Mouse (Mus musculus) testis, postnatal 14 days (tissue): ENCODE measurements around the gene Tfap2d.

Experiments
- DNase-seq: peaks from one replicate; pipeline ENCODE4 v3.0.0; 2021; ENCODE audit warnings: low spot score

The Tfap2d gene

DNA sequence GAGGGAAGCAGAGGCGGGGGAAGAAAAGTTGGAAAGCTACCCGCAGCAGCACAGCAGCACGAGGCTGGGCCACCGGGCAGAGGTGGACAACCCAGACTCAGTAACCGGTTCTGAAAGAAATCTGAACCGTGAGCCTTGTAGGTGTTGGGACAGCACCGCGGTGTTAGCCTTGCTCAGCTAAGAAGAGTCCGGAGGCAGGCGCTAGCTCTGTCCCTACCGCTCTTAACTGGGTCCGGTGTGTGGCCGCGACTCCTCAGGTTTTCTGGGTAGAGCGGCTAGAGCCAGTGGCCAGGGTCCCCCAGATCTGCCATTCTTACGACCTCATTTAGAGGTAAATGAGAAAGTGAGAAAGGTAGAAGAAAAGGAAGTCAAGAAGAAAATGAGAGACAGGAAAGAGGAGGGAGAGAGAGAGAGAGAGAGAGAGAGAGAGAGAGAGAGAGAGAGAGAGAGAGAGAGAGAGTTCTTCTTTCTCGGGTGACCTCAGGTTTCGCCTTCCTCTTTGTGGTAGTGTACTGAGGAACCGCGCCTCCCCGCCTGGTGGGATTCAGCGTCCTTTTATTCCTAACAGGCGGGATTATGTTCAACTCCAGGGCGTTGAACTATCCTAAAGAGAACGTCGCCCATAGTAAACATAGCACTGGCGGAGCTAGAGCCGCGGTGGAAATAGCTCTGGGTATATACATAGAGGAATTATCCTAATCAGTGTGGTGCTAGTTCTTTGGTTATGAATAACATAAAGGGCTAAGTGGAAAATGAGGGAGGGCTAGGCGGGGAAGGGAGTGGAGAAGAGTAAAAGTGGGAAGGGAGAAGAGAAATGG, 107.6 kb downstream of the Tfap2d start:
- DNase-seq: no peak

DNA sequence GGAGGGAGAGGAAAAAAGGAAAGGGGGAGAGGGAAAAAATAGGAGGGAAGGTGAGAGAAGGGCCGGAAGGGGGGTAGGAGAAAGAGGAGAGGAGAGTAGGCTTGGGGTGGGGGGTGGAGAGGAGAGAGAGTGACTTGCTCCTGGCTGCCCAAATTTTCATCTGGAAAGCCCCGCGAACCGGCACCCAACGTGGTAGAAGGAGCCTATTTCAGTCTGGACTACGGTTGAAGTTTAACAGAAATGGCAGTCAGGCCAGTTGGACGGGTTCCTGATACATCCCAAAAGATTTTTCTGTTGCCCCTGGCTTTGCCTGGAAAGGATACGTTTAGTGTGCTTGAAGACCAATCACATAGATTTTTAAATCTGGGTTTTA, 108.2 kb downstream of the Tfap2d start:
- DNase-seq: no peak

GRCm38 (mm10) chr1:19211546-19212154, 108.8 kb downstream of the Tfap2d start:
- no peak for DNase-seq

DNA sequence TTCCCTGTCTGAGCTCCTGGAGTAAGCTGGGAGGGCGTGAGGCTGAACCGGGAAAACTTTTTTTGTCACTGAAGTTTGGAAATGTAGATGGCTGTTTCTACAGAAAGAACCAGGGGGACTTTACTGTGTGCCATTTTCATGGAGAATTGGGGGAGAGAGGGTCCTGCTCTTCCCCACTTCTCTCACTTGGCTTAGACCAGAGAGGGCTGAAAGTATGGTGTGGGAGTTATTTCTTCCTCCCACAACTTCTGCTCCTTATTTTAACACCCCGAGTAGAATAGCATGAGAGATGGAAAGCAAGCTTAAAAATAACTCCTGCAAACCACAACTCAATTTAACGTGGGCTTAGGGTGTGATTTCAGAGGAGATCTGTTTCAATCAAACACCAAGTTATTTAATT, 109.9 kb downstream of the Tfap2d start:
- no peak for DNase-seq

- DNase-seq: no peak
These were observed 110.3 kb downstream of the Tfap2d start for GRCm38 (mm10) chr1:19213171-19213570.

GRCm38 (mm10) chr1:19213851-19214395, 111.1 kb downstream of the Tfap2d start:
- DNase-seq: peak; percentile 14
